Mouse (Mus musculus): ENCODE data around the gene 4933409G03Rik. TPM values are rescaled to one million over a fixed set of nuclear protein-coding genes. Genes with fewer than 3 reads are reported as not detected.

4933409G03Rik gene
- total and polyA plus RNA-seq, 2 experiments from 2014 or later, result not detected

Other genes with a start within 250 kb of the 4933409G03Rik start
- gene Stk39, start 110.1 kb upstream of the 4933409G03Rik start, total RNA-seq (2014; rRNA removed), result 24.2 and 30.8 TPM in 2 replicates
- gene Stk39, start 110.1 kb upstream of the 4933409G03Rik start, polyA plus RNA-seq (2015; fragmentation: Nextera tagmentation; extraction: Ambion mirVana), result 38.4 and 40.2 TPM in 2 replicates
- gene 4932414N04Rik, start 74.1 kb downstream of the 4933409G03Rik start, total RNA-seq (2014; rRNA removed), result not detected in 2 replicates
- not detected in 2 replicates for gene 4932414N04Rik, start 74.1 kb downstream of the 4933409G03Rik start, polyA plus RNA-seq (2015; fragmentation: Nextera tagmentation; extraction: Ambion mirVana)